8 mouse cellular contexts compared by ENCODE assay signal in the genomic region with DNA sequence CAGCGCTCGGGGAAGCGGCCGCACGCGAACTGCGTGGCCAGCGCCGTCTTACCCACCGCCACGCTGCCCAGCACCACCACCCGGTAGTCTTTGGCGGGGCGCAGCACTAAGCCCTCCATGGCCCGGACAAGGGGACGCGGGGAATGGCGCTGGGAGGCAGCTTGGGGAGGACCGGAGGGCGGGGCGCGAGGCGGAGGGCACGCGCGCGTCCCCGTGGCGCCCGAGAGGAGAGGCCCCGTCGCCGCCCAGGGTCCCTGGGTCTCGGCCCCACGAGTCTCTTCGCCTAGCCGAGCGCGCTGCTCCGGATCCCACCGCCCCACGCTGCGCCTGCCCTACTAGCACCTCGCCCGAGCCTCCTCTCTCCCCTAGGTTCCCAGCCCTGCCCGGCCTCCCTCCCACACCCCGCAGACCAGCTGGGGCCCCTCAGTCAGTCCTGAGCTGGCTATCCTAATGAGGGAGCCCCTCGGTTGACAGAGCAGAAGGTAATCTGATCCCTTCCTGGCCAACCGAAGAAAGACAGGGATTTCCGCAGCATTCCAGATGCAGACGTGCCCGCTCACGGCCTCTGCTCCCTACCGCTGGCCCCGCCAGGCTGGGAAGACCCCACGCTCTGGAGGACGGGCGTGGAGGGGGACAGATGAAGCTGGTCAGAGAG. TPM values are rescaled to one million over a fixed set of nuclear protein-coding genes. Genes with fewer than 3 reads are reported as not detected.
DNase-seq lines count a peak whose midpoint lies in the region; ATAC-seq and TF ChIP-seq lines count a peak whose summit lies in the region.

Gm266 (minus strand) TSS at position 172 of the 655 bp plus-strand sequence.

- DNase-seq in adrenal gland, adult 2 months = peak; percentile 28
- no peak for DNase-seq in adrenal gland, adult 8-10 months
- DNase-seq in urinary bladder, postnatal 25 days (ENCODE audit: low spot score) = peak; percentile 30
- no peak for DNase-seq in urinary bladder, postnatal 10 days (ENCODE audit: low spot score)
- peak; percentile 42 for DNase-seq in lung, postnatal 0 days (ENCODE audit: low spot score)
- DNase-seq in frontal cortex, postnatal 14 days (ENCODE audit: low spot score in 2 of 2) = no peak
- no peak for DNase-seq in layer of hippocampus, postnatal 25 days (ENCODE audit: extremely low spot score in 1 of 2, low spot score in 1 of 2)

- H3K4me1 ChIP-seq in hindbrain, embryonic 15.5 days (replicated peaks) = peaks cover 22% of the 10 kb centered on the region
- no peaks in the 10 kb centered on the region for H3K4me1 ChIP-seq in lung, postnatal 0 days (ENCODE audit: insufficient read depth, low read depth, low read length)

- H3K27me3 ChIP-seq in hindbrain, embryonic 15.5 days = peaks cover 52% of the 10 kb centered on the region
- peaks cover 20% of the 10 kb centered on the region for H3K27me3 ChIP-seq in lung, postnatal 0 days (replicated peaks; ENCODE audit: insufficient read depth, low read length)

- peak within 1 kb of the TSS; percentile 38 for H3K4me3 ChIP-seq in hindbrain, embryonic 15.5 days
- H3K4me3 ChIP-seq in lung, postnatal 0 days (ENCODE audit: low read depth, low read length) = peak within 1 kb of the TSS; percentile 46

- ATAC-seq in hindbrain, embryonic 15.5 days (ENCODE audit: low FRiP score, low read depth) = peak; percentile 34; the same call in 1 of the 2 replicates
- ATAC-seq in lung, postnatal 0 days = peak; percentile 56

- H3K36me3 ChIP-seq in hindbrain, embryonic 15.5 days = no peaks in the 10 kb centered on the region
- H3K36me3 ChIP-seq in lung, postnatal 0 days (ENCODE audit: insufficient read depth, low read length) = no peaks in the 10 kb centered on the region

- H3K27ac ChIP-seq in hindbrain, embryonic 15.5 days (replicated peaks) = no peak within 1 kb of the TSS
- no peak within 1 kb of the TSS for H3K27ac ChIP-seq in lung, postnatal 0 days (ENCODE audit: low read length)

- TF ChIP-seq EP300 in lung, postnatal 0 days (IDR thresholded peaks at IDR 0.05) = no peak

- TF ChIP-seq CTCF in lung, postnatal 0 days (IDR thresholded peaks at IDR 0.05) = no peak

- under 1% methylated on average over 38 of the region's 58 CpGs for WGBS in hindbrain, embryonic 15.5 days
- WGBS in lung, postnatal 0 days = under 1% methylated on average over 41 of the region's 58 CpGs

- 0 out of 2 replicates have a peak within 1 kb of the TSS, but pooled peaks have one; percentile 13 for H3K9ac ChIP-seq in hindbrain, embryonic 15.5 days
- 0 out of 2 replicates have a peak within 1 kb of the TSS, but pooled peaks have one; percentile 3 for H3K9ac ChIP-seq in lung, postnatal 0 days (replicated peaks; ENCODE audit: low read depth)

- H3K4me2 ChIP-seq in hindbrain, embryonic 15.5 days = peak within 1 kb of the TSS; percentile 62
- peak within 1 kb of the TSS; percentile 74 for H3K4me2 ChIP-seq in lung, postnatal 0 days (replicated peaks; ENCODE audit: low read depth, low read length)

- no peaks in the 10 kb centered on the region for H3K9me3 ChIP-seq in hindbrain, embryonic 15.5 days
- no peaks in the 10 kb centered on the region for H3K9me3 ChIP-seq in lung, postnatal 0 days (ENCODE audit: low read length)

RNA-seq across cellular contexts. Expression of gene Gm266, which starts in this region (rescaled TPM):
- total RNA-seq in adrenal gland, adult 2 months (2021) = under 1 TPM in 1 of 2 experiments, not detected in 1; 0.23 TPM
- polyA plus RNA-seq in adrenal gland, adult 2 months (2012; rRNA removed) = 0.10 and 1.2 TPM in 2 replicates
- total RNA-seq in adrenal gland, adult 8-10 months (2022) = not detected
- 3.1 and 3.4 TPM in 2 replicates for polyA plus RNA-seq in hindbrain, embryonic 15.5 days (2015; fragmentation: Nextera tagmentation; extraction: Ambion mirVana)
- polyA plus RNA-seq in lung, postnatal 0 days (2015; fragmentation: Nextera tagmentation; extraction: Ambion mirVana) = 1.9 and 2.7 TPM in 2 replicates
- 1 to 10 TPM; 5.6 to 7.8 TPM for total RNA-seq in layer of hippocampus, postnatal 25 days (2021)

Comparison
In these comparisons a context has a peak if more than half of its experiments do, and no peak if none do; other contexts are left out.
1. RNA of gene Gm266 (total RNA-seq): 5.6 to 7.8 TPM in layer of hippocampus, postnatal 25 days; 0.23 TPM in adrenal gland, adult 2 months and not detected in adrenal gland, adult 8-10 months; every median in the first group is over 4 times any median in the second.
2. DNase-seq: peak in adrenal gland, adult 2 months (single experiment), urinary bladder, postnatal 25 days (single experiment) and lung, postnatal 0 days (single experiment); none in adrenal gland, adult 8-10 months (single experiment), urinary bladder, postnatal 10 days (single experiment), frontal cortex, postnatal 14 days (0 of 2) and layer of hippocampus, postnatal 25 days (0 of 2).